Mouse (Mus musculus) cerebellum, postnatal 36 days (tissue): ENCODE data around the gene Gng12.

Source experiments
- DNase-seq, 2 experiments: peaks; one replicate each; pipeline ENCODE4 v3.0.0; 2021 to 2022; ENCODE audit warnings: mixed read lengths in 2 of 2

Gng12 gene

DNA sequence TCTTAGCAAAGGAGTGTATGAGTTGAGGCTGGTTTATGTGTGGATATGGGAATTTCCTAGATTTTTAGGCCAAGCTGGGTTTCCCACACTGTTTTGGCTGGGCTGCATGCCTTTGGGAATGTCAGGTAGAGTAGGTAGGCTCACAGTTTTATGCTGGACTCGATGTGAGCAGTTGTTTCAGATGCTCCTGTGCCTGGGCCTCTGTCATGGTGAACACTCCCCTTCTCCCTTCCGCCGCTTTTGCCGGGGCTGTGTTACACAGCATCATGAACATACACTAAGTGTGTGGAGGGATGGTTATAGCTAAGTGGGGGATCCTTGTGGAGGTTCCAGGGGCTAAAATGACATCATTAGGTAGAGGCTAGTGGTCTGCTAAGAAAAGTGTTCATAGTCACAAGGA is 24.6 kb downstream of the Gng12 start:
- no peak for DNase-seq

DNA sequence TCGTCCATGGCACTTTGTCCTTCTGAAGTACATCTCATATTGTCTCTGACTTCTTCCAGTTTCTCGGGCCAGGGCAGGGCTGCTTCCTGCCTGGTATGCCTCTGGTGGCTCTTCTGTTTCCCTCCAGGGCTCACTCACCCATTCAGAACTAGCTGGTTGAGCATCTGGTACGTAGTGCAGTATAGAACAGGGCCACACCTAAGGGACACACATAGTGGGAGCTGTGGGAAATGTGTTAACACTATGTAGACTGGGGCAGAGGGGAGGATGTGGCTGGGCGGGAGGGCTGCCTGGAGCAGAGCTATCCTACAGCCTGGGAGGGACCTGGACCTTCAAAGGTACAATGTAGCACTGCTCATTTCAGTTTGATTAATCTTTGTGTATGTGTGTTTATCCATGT is 25.6 kb downstream of the Gng12 start:
- no peak for DNase-seq

DNA sequence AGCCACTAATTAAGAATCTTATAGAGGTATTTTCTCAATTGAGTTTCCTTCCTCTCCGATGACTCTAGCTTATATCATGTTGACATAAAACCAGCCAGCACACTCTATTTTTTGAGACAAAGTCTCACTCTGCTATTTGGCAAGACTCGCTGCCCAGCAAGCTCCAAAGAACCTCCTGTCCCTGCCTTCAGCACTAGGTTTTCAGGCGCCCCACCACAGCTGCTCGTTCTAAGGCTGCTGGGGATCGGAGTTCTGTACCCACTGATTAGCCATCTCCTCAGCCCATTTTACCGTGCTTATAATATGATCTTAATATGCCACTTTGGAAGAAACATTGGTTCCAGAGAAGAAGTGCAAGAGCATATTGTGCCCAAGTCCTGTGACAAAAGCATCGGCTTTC is 26.3 kb downstream of the Gng12 start:
- no peak for DNase-seq

DNA sequence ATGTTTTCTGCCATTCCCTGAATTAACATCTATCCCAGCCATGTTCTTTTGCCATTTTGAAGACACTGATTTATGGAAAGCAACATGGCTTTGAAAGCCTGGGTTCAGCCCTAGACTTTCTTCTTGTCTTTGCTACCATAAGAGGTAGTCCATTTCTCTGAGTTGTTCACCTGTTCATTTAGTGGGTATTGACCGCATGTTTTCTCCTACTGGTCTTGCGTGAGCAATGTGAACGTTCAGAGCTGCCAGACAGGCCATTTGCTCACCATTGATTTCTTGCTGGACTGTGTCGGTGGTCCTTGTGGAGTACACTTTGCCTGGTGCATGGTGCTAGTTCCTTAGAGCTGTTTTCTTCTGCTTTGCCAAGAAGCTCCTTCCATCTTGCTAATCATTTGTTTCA is 27.7 kb downstream of the Gng12 start:
- no peak for DNase-seq

DNA sequence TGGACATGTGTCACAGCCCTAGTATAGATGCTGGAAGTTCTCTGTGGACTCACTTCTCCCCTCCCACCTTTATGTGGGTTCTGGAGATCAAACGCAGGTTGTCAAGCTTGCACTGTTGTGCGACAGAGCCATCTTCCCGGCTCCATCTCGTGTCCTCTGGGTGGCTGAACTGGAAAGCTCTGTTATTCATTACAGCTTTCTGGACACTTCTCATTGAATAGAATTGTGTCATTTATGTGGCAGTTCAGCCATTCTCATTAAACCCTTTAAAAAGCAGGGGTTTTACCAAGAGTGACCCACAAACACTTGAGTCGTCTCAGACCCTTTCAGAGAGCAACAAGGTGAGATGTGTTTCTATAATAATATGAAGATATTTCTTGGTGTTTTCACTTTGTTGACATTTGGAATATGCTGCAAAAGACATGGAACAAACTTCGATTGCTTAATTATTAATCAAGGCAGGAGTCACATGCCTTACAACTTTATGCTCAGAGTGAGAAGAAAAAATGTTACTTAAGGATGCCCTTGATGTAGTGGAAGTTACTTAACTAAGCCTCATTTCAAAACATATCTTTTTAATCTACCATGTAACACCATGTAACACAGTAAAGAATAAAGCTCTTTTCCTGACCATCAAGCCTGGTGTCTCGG is 28.2 kb downstream of the Gng12 start:
- DNase-seq, result no peak

DNA sequence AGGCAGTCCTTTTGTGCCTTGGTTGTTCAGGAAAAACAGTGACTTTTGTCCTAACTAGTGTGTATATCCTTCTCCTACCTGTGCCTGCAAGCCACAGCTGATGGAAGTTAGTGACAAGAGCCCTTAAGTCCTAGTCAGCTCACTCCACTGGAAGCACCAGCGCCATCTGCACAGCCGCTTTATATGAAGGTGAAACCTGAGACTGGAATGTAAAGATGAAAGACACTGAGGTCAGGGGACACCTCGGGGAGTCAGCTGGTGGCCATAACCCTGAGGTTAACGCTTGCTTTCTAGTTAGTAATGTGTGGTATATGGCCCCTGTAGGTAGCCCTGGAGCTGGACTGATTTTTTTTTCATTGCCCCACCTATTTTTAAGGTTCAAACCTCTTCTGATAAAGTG is 30.1 kb downstream of the Gng12 start:
- no peak for DNase-seq

DNA sequence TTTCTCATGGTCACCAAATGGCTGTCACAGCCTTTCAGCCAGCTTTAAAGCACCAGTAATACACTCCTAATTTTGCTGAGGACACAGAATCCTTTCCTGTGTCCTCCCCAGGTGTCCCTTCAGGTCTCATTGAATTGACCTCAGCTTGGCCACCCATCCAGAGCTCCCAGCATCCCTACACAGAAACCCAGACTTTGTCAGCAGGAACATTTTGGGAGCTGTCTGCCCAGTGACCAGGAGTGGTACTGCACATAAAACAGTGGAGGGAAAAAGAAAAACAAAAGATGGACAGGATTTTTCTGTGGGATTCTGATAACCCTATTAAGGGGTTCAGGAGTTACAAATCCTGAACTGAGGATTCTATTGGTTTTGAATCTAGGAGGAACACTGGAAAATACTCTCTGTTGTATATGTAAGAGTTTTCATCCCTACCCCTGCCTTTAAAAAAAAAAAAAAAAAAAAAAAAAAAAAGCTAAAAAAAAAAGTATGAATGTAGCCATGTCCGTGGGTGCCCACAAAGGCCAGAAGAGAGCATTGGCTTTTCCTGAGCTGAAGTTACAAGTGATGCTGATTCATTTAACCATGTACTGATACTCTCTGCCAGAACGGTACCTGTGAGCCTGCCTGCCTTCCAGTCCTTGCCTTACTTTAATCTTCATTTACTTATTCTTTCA is 32.9 kb downstream of the Gng12 start:
- no peak for DNase-seq

DNA sequence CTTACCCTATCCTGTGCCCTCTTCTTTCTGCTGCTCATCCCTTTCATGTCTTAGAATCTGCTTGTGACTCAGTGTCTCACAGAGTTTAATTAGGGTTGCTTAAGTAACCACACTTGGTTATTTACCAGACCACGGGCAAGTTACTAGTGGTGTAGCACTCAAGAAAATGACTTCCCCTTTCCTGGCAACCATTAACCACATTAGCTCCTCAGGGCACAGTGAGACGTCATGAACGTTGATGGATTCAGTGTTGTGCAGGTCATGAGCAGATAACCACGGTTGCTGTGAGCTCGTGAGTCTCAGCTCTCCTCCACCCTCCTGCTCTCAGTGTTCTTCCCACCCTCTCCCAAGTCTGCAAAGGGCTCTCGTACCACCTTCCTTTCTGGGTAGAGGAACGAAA is 33.5 kb downstream of the Gng12 start:
- DNase-seq, result no peak

DNA sequence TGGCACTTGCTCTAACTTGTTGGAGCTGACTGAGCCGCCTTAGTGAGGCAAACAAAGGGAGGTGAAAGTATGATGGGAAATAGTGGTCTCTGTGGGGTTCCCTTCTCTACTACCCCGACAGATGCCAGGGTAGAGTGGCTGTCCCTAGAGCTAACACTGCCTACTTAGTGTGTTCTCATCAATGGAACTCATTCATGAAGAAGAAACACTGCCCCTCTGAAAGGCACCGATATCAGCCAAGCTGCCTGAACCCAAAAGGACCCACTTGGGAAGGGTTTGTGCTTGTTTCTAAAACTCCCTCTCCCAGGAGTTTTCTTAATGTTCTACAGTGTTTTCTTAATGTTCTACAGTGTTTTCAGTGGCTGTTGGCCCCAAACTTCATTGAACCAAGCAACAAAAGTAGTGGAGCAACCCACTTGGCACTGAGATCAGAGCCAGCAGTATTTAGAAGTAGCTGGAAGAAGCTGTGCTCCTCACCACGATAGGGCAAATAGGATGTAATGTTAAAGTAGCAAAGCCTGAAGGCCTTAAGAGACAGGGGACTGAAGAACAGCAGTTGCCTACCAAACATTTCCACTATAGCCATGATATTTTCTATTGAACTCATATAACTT is 36.1 kb downstream of the Gng12 start:
- DNase-seq, result no peak

DNA sequence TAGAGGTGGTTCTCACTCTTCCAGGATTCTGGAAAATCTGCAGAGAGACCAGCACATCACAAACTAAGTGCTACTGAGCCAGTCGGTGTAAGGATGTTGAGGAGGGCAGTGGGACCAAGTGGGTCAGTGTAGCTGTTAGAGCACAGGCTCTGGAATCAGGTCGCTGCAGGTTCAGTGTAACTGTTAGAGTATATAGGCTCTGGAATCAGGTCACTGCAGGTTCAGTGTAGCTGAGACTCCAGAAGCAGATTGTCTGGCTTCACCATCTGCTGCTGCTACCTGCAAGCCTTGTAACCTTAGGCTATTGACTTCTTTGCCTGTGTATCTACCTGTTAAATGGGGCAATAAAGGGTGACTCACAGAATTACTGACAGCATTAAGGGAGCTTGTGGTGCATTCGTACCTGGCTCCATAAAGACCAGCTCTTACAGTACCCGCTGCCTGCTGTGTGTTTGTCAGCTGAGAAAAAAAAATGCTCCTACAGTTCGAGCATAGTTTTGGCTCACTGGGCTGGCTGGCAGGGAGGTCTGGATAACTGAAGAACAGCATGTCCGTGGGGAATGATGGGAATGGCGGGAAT is 44.5 kb downstream of the Gng12 start:
- DNase-seq, result peak; percentile 10 to 24

DNA sequence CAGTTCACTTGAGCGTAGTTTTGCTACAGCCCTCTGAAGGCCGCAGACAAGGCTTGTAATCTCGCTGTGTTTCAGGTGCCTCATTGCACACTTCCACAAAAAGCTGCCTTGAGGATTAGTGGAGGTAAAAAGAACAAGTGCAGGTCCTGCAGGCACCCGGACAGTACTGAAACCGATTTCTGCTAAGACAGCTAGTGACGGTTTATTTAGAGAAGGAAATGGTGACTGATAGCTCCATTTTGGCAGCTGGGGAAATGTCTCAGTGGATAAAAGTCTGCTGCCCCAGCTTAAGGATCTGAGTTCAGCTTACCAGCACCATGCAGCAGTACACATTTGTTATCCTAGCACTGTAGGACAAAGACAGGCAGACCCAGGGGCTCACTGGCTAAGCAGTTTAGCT is 45.6 kb downstream of the Gng12 start:
- no peak for DNase-seq

DNA sequence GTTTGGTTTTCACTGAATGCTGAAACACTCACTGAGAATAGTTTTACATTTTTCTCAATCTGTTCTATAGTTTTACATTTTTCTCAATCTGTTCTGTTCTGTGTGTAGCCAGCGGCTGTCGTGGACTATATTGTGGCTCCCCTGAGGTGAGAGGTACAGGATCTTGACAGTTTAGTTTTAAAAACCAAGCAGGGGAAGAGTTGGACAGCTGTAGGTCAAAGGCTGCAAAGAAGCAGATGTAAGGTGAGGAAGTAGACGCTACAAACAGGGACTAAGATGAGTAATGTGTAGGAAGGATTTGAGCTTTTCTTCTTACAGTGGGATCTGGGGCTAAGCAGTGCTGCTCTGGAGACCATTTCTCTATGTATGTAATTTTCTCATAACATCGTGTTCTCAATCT is 46.6 kb downstream of the Gng12 start:
- DNase-seq, result no peak

DNA sequence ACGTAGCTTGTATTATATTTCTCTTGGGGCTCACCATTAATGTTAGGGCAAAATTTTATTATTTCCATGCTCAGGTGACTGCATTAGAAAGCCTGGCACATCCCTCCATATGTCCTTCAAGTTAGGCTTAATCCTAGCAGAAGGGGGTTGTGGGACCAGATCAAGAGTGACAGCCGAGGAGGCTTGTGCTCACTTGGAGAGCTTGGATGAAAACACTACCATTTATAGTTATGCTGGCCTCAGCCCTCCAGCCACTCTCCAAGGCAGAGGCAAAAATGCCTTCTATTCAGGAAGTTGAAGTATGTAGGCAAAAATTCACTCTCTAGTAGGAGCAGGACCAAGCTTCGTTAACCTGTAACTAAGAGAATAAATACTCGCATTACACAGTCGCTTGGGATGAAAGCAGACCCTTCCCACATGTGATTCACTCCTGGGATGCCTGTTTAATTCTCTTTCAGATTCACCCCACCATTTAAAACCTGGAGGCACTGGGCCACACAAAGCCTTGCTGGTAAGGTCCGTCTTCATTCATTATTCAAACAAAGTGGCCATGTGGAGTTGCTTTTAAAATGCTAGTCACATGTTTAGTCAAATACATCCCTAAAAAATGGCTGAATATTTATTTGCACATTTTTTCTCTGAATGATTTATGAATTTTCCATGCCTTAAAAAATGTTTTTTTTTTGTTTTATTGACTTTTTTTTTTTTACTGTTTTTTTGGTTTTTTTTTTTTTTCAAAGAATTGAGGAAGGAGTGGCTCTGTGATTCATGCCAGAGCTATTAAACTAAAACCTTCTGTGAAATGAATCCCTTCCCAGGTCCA is 47.4 kb downstream of the Gng12 start:
- no peak for DNase-seq

DNA sequence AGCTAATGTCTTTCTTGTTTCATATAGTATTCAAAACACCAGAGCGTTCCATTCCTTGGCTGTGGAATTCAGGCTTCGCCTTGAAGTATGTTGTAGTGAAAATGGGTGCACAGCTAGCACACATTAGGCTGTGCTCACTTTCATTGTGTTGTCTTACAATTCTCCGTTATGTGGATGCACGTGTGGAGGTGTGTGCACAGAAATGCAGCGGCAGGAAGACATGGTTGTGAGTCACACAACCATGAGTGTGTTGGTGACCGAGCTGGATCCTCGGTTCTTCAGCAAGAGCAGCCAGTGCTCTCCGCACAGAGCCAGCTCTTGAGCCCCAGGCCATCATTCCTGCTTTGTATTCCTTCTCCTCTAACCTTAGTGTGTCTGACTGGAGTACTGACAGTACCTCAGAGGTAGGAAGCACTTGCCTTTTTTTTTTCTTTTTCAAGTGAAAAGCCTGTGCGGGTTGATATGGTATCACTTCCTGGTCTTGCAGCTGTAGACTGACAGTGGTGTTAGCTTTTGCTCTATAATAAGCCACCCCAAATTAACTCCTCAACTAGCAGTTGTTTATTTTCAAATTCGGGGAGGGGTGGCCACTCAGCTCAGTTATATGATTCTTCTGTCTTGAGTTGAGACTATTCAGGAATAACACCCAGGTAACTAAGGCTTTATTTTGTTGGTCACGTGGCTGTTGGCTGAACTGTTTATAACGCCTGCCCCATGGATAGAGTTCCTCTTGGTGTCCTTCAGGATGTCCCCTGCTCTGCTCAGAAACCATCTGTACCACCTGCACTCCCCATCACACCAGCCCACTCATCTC is 48.2 kb downstream of the Gng12 start:
- DNase-seq, result no peak

DNA sequence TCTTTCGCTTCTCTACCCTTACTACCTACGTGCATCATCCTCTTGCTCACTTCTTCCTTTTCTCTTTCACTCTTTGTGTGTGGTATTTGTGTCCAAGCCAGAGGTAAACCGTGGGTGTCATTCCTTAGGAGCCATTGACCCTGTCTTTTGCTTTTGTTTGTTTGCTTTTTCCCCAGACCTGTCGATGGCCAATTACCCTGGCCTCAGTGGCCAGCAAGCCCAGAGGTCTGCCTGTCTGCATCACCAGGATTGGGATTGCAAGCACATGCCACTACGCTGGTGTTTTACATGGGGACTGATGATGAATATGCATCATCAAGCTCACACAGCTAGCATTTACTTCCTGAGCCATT is 48.8 kb downstream of the Gng12 start:
- no peak for DNase-seq

DNA sequence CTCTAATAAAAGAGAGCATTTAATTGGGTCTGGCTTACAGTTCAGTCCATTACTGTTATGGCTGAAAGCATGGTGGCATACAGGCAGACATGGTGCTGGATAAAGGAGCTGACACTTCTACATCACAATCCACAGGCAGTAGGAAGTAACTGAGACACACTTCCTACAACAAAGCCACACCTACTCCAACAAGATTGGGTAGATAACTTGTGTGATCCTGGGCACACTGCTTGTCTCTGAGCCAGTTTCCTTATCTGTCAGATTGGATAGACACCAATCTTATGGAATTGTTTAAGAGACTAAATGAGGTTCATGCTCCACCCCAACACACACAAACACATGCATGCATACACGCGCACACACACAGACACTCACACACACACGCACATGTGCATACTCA is 51.9 kb downstream of the Gng12 start:
- no peak for DNase-seq

DNA sequence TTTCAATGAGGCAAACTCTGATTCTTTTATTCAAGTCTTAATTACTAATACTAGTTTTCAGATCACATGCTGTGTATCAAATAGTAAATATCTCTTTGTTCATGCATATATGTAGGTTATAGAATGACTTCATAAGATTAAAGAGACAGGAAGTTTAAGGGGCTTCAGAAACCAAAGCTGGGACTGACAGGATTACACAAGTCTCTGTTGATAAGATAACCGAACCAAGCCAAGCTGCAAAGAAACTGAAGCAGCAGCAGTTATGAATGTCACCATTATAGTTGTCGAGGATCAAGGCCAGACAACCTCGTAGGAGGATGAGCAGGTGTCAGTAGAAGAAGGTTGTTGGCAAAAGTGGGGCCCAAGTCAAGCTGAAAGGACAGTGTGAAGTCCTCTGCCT is 52.7 kb downstream of the Gng12 start:
- DNase-seq, result no peak

DNA sequence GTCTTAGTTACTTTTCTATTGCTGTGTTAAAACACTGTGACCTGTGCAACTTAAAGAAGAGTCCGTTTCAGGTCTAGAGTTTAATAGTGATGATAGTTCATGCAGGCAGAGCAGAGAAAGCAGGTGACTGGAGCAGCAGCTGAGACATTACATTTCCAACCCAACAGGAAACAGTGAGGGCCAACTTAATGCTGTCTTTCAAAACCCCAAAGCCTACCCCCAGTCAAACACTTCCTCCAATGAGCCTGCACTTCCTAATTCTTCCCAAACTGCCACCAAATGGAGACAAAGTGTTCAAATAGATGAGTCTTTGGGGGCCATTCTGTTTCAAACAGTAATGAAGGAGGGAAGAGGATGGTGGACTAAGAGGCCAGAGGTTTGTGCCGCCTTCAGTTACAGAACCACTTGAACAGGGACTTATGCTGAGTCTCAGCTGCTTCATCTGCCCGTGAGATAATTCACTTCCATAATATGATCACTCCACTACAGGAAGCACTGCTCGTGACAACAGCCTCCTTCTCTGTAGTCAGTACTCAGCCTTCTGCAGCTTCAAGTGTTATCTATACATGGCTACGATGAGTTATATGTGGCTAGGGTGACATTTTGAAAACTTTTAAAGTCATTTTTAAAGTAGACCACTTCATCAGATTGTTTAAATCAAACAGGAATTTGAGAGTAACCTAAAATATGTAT is 55.7 kb downstream of the Gng12 start:
- no peak for DNase-seq

DNA sequence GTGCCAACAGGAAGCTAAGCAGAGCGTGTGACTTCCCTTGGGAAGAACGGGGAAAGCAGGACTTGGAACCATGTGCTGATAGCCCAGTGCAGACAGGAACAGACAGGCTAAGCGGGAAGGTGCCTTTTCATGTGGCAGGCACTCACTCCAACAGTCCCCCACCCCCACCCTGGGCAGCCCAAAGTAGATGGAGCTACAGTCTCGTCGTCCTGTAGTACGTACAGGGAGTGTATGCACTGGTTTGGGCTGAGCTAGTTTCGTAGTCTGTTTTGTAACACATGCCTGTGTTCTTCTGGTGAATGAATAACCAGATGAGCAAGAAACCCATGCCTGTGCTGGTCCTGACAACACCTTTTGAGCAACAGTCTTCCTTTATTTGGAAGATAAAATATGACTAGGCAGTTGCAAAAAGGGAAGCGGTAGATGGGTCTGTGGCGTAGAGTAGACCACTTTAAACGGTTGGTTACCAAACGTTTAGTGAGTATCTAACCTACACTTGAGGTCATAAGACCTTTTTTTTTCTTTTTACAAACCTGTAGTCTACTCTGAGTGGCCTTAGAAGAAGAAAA is 57.8 kb downstream of the Gng12 start:
- no peak for DNase-seq

DNA sequence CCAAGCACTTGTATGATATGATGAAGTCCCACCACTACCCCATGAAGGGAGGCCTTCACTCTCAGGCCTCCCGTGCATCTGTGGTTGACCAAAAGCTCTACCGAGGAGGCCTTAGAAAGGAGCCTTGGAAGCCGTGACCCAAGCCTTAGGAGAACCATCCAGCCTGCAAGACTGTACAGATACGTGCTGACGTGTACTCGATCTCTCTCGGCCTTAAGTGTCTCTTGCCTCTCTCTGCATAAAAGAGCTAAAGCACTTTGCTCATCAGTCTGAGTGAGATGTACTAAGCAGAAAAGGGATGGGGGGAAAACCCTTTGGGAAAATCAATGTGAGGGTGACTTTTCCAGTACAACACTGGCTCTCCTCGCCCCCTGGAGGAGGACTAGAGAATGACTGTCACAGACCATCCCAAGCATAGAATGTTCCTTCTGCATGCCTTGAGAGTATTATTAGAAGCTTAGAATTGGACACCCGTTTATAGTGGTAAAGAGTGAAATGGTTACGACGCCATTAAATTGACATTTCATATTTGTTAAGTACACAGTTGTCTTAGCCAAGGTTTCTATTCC is 59.0 kb downstream of the Gng12 start:
- peak; percentile 20 to 34 for DNase-seq
